Mouse (Mus musculus): Measurements from ENCODE around the gene Etnppl. TPM values are rescaled to one million over a fixed set of nuclear protein-coding genes. Genes with fewer than 3 reads are reported as not detected.

Etnppl gene
- polyA plus RNA-seq, 1 experiment from 2014 or later = 0.05 TPM

DNA sequence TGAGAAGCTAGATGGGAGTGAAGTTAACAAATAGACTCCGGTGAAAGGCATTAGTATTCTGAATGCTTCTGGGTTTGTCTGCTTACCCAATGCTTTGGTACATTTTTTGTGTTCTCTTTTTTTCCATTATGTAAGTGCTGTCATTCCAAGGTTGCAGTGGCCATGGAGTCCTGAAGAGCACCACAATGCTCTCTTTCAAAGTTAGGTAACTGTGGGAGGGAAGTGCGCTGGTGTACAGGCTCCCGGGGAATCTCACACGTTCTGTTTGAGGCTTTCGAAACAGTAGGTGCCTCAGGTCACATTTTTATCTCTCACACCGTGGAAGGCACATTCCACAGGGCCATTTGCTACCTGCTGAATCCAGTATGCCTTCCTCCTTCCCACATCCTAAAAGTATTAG is 32.3 kb downstream of the Etnppl start:
- no peaks in the 10 kb centered on the region for H3K27me3 ChIP-seq (replicated peaks; ENCODE audit: control insufficient read depth, insufficient read depth, low read length)
- H3K9ac ChIP-seq (replicated peaks; ENCODE audit: low read depth, low read length) = no peak overlapping the region
- no peak for ATAC-seq
- H3K9me3 ChIP-seq (ENCODE audit: control insufficient read depth, low read length) = no peaks in the 10 kb centered on the region
- no peak overlapping the region for H3K4me3 ChIP-seq (replicated peaks; ENCODE audit: low read length)
- H3K27ac ChIP-seq (ENCODE audit: low read length) = no peak overlapping the region
- no peaks in the 10 kb centered on the region for H3K4me1 ChIP-seq (replicated peaks; ENCODE audit: control insufficient read depth, insufficient read depth, low read length)
- H3K36me3 ChIP-seq (ENCODE audit: control insufficient read depth, insufficient read depth) = no peaks in the 10 kb centered on the region
- H3K4me2 ChIP-seq (ENCODE audit: low read length) = no peak overlapping the region
- 47% methylated on average over 6 of the region's 6 CpGs for WGBS

DNA sequence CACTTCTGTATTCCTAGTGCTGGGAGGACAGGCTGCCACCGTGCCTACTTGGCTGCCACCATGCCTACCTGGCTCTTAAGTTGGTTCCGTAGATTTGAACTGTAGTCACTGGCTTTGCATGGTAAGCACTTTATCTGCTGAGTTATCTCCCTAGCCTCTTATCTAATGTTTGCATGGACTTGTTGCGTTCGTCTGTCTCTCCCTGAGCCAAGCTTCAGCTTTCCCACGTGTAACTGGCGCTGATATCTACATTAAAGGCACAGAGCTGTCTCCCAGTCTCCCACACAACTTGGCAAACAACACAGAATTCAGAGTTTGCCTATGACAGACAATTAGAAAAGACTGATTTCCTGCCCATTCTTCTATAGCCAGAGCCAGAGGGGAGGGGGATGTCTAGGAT is 43.4 kb downstream of the Etnppl start:
- Histone ChIP-seq H3K27ac (ENCODE audit: low read length) (no peak overlapping the region), H3K4me1 (replicated peaks; ENCODE audit: control insufficient read depth, insufficient read depth, low read length) (no peaks in the 10 kb centered on the region), H3K36me3 (ENCODE audit: control insufficient read depth, insufficient read depth) (no peaks in the 10 kb centered on the region), H3K27me3 (replicated peaks; ENCODE audit: control insufficient read depth, insufficient read depth, low read length) (no peaks in the 10 kb centered on the region), H3K4me3 (replicated peaks; ENCODE audit: low read length) (no peak overlapping the region), H3K9ac (replicated peaks; ENCODE audit: low read depth, low read length) (no peak overlapping the region), H3K4me2 (ENCODE audit: low read length) (no peak overlapping the region), H3K9me3 (ENCODE audit: control insufficient read depth, low read length) (no peaks in the 10 kb centered on the region)
- 76% methylated on average over 6 of the region's 6 CpGs for WGBS
- ATAC-seq = no peak

GRCm38 (mm10) chr3:130662496-130662895 is 45.2 kb downstream of the Etnppl start:
- ATAC-seq = no peak
- Histone ChIP-seq H3K4me1 (replicated peaks; ENCODE audit: control insufficient read depth, insufficient read depth, low read length) (no peaks in the 10 kb centered on the region), H3K27ac (ENCODE audit: low read length) (no peak overlapping the region), H3K9me3 (ENCODE audit: control insufficient read depth, low read length) (no peaks in the 10 kb centered on the region), H3K36me3 (ENCODE audit: control insufficient read depth, insufficient read depth) (no peaks in the 10 kb centered on the region), H3K27me3 (replicated peaks; ENCODE audit: control insufficient read depth, insufficient read depth, low read length) (no peaks in the 10 kb centered on the region), H3K4me3 (replicated peaks; ENCODE audit: low read length) (no peak overlapping the region), H3K4me2 (ENCODE audit: low read length) (no peak overlapping the region), H3K9ac (replicated peaks; ENCODE audit: low read depth, low read length) (no peak overlapping the region)
- 92% methylated on average over 3 of the region's 3 CpGs for WGBS

DNA sequence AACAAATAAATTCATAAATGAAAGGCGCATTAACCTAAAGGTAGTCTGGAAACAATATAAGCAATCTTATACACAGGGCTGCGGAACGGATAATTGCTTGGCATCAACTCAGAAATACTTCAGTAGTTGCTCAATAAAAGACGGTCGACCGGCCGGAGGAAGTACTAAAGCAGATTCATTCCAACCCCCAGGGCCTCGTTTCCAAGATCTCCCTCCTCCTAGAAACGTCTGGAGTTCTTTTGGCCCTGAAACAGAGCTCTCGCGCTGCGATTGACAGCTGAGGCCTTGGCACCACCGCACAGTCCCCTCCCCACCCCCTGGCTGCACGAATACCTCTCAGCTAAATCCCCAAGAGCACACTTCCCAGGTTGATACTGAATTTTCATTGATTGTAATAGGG is 54.0 kb downstream of the Etnppl start:
- Histone ChIP-seq H3K27ac (ENCODE audit: low read length) (no peak overlapping the region), H3K27me3 (replicated peaks; ENCODE audit: control insufficient read depth, insufficient read depth, low read length) (no peaks in the 10 kb centered on the region), H3K4me2 (ENCODE audit: low read length) (no peak overlapping the region), H3K4me1 (replicated peaks; ENCODE audit: control insufficient read depth, insufficient read depth, low read length) (no peaks in the 10 kb centered on the region), H3K9ac (replicated peaks; ENCODE audit: low read depth, low read length) (no peak overlapping the region), H3K4me3 (replicated peaks; ENCODE audit: low read length) (no peak overlapping the region), H3K9me3 (ENCODE audit: control insufficient read depth, low read length) (no peaks in the 10 kb centered on the region), H3K36me3 (ENCODE audit: control insufficient read depth, insufficient read depth) (no peaks in the 10 kb centered on the region)
- ATAC-seq = no peak
- 40% methylated on average over 14 of the region's 14 CpGs for WGBS

GRCm38 (mm10) chr3:130677671-130678460 is 60.6 kb downstream of the Etnppl start:
- no peak overlapping the region for H3K9ac ChIP-seq (replicated peaks; ENCODE audit: low read depth, low read length)
- H3K9me3 ChIP-seq (ENCODE audit: control insufficient read depth, low read length) = no peaks in the 10 kb centered on the region
- no peak for ATAC-seq
- no peak overlapping the region for H3K27ac ChIP-seq (ENCODE audit: low read length)
- H3K4me2 ChIP-seq (ENCODE audit: low read length) = no peak overlapping the region
- H3K4me3 ChIP-seq (replicated peaks; ENCODE audit: low read length) = no peak overlapping the region
- WGBS = 96% methylated on average over 19 of the region's 19 CpGs
- no peaks in the 10 kb centered on the region for H3K27me3 ChIP-seq (replicated peaks; ENCODE audit: control insufficient read depth, insufficient read depth, low read length)
- H3K4me1 ChIP-seq (replicated peaks; ENCODE audit: control insufficient read depth, insufficient read depth, low read length) = no peaks in the 10 kb centered on the region
- no peaks in the 10 kb centered on the region for H3K36me3 ChIP-seq (ENCODE audit: control insufficient read depth, insufficient read depth)

- no peak overlapping the region for H3K9ac ChIP-seq (replicated peaks; ENCODE audit: low read depth, low read length)
- ATAC-seq = no peak
- WGBS = 86% methylated on average over 2 of the region's 2 CpGs
Observed at GRCm38 (mm10) chr3:130681226-130681625, 64.0 kb downstream of the Etnppl start.

DNA sequence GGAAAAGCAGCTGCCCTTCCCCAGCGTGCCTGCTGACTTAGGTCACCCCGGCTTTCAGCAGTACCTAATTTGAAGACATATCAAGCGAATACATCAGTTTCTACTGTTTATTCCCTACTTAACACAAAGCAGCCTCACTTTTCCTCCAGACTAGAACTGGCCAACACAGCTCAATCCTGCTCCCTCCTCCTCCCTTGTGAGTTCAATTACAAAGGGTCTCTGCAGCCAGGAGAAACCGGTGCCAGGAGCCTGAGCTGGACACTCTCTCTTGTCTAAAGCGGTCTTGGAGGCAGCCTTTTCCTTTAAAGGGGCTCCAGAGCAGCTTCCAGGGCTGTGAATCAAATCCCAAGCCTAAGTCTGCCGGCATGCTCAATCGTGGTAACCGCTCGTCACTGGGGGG is 64.9 kb downstream of the Etnppl start:
- no peak overlapping the region for H3K27ac ChIP-seq (ENCODE audit: low read length)
- no peak overlapping the region for H3K9ac ChIP-seq (replicated peaks; ENCODE audit: low read depth, low read length)
- no peaks in the 10 kb centered on the region for H3K36me3 ChIP-seq (ENCODE audit: control insufficient read depth, insufficient read depth)
- H3K27me3 ChIP-seq (replicated peaks; ENCODE audit: control insufficient read depth, insufficient read depth, low read length) = no peaks in the 10 kb centered on the region
- H3K9me3 ChIP-seq (ENCODE audit: control insufficient read depth, low read length) = no peaks in the 10 kb centered on the region
- WGBS = 83% methylated on average over 9 of the region's 9 CpGs
- H3K4me1 ChIP-seq (replicated peaks; ENCODE audit: control insufficient read depth, insufficient read depth, low read length) = no peaks in the 10 kb centered on the region
- no peak for ATAC-seq
- no peak overlapping the region for H3K4me2 ChIP-seq (ENCODE audit: low read length)
- no peak overlapping the region for H3K4me3 ChIP-seq (replicated peaks; ENCODE audit: low read length)

More at GRCm38 (mm10) chr3:130681226-130681625, 64.0 kb downstream of the Etnppl start:
- no peak overlapping the region for H3K4me3 ChIP-seq (replicated peaks; ENCODE audit: low read length)
- H3K4me2 ChIP-seq (ENCODE audit: low read length) = no peak overlapping the region
- H3K36me3 ChIP-seq (ENCODE audit: control insufficient read depth, insufficient read depth) = no peaks in the 10 kb centered on the region
- no peaks in the 10 kb centered on the region for H3K4me1 ChIP-seq (replicated peaks; ENCODE audit: control insufficient read depth, insufficient read depth, low read length)
- no peaks in the 10 kb centered on the region for H3K27me3 ChIP-seq (replicated peaks; ENCODE audit: control insufficient read depth, insufficient read depth, low read length)
- no peak overlapping the region for H3K27ac ChIP-seq (ENCODE audit: low read length)
- no peaks in the 10 kb centered on the region for H3K9me3 ChIP-seq (ENCODE audit: control insufficient read depth, low read length)

DNA sequence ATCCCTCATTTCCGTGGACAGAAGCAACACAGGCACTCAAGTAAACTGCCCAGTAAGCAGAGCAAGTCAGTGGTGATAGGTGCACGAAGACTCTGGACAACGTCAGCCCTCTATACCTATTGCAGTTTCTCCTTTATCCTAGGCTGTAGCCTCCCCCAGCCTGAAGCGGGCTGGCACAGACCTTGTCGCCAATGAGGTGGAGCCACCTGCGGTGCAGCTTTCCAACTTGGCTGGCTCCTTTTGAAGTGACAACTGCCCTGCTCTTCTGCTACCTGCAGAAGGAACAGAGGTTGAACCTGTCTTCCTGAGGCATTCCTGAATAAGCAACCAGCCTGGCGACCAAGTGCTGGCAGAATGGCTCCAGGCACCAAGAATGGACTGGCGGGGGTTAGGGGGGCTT is 66.6 kb downstream of the Etnppl start:
- Histone ChIP-seq H3K36me3 (ENCODE audit: control insufficient read depth, insufficient read depth) (no peaks in the 10 kb centered on the region), H3K4me3 (replicated peaks; ENCODE audit: low read length) (no peak overlapping the region), H3K4me1 (replicated peaks; ENCODE audit: control insufficient read depth, insufficient read depth, low read length) (no peaks in the 10 kb centered on the region), H3K4me2 (ENCODE audit: low read length) (no peak overlapping the region), H3K9me3 (ENCODE audit: control insufficient read depth, low read length) (no peaks in the 10 kb centered on the region), H3K27me3 (replicated peaks; ENCODE audit: control insufficient read depth, insufficient read depth, low read length) (no peaks in the 10 kb centered on the region), H3K9ac (replicated peaks; ENCODE audit: low read depth, low read length) (no peak overlapping the region), H3K27ac (ENCODE audit: low read length) (no peak overlapping the region)
- no peak for ATAC-seq
- WGBS = 75% methylated on average over 8 of the region's 8 CpGs

DNA sequence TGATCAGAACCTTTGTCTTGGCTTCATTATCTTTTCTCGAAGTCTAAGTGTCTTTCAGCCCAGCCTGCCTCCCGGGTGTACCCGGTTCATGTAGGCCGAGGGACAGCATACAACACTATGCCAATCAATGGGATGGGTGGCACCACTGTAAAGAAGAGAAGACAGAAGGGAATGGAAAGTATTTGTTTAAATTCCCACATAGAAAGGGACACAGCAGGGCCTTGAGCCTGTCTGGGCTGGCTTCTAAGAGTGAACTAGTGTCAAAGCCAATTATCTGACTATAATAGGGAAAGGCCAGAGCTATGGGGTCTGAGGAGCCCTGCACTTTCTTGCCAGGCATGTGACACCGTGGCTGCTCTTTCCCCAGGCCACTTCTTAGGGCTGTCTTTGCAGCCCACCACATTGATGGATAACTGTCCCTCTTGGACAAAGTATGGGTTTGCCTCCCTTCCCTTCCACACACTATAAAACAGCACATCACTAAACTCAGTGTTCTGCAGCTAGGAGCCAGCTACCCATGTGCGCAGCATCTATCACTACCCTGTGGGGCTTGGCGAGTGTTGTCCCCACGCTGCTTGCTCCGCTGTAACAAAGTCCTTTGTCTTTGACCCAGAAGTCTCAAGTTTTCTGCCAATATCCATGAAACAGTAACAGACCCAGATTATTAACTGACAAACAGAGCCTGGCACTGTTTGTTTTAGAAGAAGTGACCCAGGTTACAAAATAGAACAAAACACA is 67.2 kb downstream of the Etnppl start:
- Histone ChIP-seq H3K27me3 (replicated peaks; ENCODE audit: control insufficient read depth, insufficient read depth, low read length) (no peaks in the 10 kb centered on the region), H3K9ac (replicated peaks; ENCODE audit: low read depth, low read length) (no peak overlapping the region), H3K4me1 (replicated peaks; ENCODE audit: control insufficient read depth, insufficient read depth, low read length) (no peaks in the 10 kb centered on the region; the same call in 1 of the 2 replicates), H3K9me3 (ENCODE audit: control insufficient read depth, low read length) (no peaks in the 10 kb centered on the region), H3K4me2 (ENCODE audit: low read length) (no peak overlapping the region), H3K27ac (ENCODE audit: low read length) (no peak overlapping the region), H3K4me3 (replicated peaks; ENCODE audit: low read length) (no peak overlapping the region), H3K36me3 (ENCODE audit: control insufficient read depth, insufficient read depth) (no peaks in the 10 kb centered on the region)
- 63% methylated on average over 9 of the region's 9 CpGs for WGBS
- no peak for ATAC-seq
